Mouse (Mus musculus): ENCODE measurements around the gene Tuba8.
A peak's percentile ranks its signal among the peaks of the same experiment; 100 is the strongest.

Gene Tuba8

DNA sequence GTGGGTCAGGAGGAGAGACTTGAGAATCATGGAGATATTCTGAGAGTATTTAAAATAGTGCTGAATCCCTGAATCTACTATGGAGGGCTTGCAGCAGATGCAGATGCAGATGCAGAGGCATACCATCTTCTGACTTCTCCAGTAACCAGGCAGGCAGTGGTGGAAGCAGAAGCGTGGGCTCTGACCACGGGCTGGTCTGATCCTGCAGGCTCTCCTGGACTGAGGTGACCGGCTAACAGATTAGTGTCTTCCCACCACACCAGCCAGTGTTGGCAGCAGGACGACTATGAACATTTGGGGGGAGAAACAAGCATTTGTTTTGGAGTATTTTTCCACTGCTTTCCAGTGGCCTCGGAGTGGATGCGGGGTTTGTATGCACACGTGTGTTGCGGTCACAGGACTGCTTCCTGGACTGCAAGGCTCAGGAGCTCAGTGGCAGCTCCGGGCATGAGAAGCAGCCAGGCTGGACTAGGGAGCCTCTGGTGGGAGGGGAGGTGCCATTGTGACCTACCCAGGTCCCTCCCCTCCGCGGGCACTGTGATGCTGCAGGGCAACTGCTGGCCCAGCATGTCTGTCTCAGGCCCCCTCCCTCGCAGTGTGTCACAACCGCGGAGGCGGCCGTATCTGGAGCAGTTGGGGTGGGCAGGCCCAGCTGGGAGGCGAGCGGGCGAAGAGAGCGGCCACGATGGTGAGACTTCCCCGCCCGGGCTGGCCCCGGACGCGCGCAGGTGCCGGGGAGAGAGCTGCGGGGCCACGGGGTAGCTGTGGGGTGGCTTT lies at the start of gene Tuba8:
Gene Tuba8, plus strand, starts transcription at position 548 of the 777 bp plus-strand sequence.
- peak; percentile 42 to 58 for DNase-seq

DNA sequence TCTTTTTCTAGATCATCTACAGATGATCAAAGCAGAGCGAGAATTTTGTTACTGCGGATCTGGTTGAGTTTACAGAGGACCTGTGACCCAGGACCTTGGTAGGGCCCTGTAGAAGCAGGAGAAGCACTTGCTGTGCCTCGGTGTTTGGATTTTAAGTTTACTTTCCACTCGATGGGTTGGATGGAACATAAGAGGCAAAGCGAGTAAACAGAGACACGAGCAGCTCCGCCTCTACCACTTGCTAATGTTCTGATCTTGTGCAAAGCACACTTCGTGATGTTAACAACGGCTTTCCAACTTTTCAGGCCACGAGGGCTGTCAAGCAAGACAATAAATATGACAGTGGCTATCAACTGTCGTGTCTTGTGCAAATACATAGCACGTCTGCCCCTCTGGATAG lies 47.9 kb upstream of the Tuba8 start:
- DNase-seq = no peak

DNA sequence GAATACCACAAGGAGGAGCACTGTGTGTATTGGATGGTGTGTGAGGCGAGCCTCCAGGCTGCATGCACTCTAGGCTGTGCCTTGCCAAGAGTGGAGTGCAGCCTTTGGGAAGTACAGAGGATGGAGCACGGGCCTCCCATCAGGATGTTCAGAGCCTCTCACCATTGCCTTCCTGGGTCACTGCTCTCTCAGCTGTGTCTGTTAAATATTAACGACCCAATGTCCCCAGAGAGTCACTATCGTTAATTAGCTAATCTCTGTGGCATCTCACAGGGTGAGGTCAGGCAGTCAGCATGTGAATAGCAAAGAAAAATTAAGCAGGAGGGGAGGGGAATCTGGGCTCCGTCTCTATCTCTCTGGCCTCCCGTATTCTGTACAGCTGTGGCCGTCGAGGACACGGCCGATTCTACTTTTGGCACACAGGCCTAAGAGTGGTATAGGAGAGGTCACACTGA lies 44.4 kb upstream of the Tuba8 start:
- DNase-seq = no peak

DNA sequence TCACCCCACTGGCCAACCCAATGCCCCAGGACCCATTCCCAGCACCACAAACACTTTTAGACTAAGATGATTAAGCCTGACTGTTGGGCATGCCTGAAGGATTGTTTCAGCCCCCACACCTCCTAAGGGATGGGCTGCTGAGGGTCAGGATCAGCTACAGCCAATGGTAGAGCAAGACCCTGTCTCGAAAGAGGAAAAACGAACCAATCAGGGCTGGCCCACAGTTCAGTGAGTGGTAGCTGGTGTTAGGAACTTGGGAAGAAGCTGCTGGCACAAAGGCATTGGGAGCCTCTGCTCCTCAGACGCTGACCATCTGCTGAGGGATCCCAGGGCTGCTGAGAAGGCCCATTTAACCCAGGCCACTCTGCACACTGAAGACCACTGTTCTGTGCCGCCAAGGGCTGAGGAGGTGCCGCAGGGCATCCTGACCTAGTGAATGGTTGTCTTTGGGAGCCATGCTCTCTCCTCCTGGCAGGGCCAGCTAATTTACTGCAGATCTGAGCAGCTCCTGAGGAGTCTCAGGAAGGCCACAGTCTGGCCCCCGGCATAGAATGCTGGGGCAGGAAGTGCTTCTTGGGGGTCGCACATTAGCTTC lies 43.0 kb upstream of the Tuba8 start:
- DNase-seq = no peak

DNA sequence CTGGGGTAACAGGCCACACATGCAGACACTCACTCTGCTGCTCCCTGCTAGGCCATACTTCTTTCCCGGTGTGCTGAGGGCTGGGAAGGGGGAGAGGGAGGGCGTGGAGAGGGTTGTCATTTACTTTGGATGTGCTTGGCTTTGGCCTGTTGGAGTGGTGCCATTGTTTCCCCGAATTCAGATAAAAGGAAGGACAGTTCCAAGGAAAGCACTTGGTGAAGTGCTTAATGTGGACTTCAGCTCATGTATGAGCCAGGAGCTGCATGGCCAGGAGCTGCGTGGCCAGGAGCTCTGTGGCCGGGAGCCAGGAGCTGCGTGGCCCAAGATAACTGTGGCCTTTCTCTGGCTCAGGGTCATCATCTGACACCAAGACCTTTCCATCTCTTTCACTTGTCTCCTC lies 39.4 kb upstream of the Tuba8 start:
- no peak for DNase-seq

DNA sequence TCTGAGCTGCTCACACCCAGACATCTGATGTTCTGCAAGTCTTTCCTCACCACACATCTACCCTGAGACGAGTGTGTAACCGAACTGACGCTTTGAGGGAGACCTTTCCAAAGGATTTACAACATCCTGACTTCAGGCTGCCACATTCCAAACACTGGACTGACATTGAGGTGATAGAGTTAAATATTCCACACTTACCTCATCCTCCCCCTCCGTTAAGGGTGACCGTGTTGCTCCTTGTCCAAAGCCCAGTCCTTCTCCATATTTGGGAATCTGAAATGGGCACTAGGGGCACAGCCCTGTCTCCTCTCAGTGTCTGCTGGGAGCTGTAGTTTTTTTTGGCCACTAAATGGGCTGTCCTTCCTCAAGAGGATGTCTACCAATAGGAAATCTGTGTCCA lies 37.0 kb upstream of the Tuba8 start:
- no peak for DNase-seq

DNA sequence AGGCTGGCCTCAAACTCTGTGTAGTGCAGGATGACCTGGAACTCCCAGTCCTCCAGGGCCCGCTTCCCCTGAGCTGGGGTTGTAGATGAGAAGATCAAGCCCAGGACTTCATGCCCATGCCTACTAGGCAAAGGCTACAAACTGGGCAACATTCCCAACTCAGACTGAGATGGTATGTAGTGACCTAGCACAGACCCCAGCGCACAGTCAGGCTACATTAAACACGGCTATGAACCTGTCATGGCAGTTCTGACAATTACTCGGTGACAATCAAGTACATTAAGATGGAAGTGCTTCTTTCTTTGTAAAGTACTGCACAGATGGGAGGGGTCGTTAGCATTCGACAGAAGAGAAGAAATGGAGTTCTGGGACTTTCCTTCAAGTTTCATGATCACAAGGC lies 35.7 kb upstream of the Tuba8 start:
- no peak for DNase-seq

DNA sequence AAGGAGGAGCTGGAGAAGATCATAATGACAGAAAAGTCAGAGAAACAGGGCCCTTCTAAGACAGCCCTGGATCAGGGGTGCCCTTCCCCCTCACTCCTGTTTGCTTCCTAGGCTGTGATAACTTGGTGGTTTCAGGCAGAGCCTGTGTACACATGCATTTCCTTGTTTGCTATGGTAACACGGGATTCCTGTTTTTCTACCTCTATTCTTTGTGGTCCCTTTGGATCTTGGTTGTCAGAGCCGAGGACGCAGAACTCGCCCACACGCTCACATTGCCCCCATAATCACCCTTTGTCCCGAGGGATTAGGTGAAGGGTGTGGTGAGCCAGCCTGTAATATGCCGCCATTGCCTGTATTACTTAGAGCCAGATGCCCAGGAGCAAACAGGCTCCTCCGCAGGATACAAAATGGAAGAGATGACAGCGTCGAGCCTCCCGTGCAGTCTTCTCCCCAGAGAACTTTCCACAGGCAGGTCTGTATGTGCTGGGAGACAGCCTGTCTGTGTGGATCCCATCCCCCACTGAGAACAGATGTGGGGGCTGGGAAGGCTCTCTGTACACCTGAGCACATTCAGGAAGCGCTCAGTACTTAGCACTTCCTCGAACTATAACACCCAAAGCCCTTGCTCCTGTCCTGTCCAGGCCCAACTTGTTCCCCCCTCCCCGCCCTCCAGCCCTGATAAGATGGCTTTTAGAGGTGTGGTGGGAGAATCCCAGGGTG lies 34.3 kb upstream of the Tuba8 start:
- no peak for DNase-seq

DNA sequence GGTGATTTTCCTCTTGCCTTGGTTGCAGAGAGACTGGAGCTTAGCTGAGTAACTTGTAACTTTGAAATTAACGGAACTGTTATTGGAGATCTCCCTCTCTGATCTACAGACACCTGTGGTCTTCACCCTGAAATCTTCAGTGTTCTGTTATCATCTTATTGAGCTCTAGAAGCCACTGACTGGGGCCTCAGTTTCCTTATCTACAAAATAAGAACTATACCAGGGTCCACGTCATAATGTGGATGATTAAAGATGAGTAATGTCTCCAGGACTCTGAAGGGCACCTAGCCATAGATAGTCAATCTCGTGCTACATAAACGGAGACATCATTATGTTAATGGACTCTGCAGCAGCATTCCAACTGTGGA lies 33.8 kb upstream of the Tuba8 start:
- DNase-seq = no peak

DNA sequence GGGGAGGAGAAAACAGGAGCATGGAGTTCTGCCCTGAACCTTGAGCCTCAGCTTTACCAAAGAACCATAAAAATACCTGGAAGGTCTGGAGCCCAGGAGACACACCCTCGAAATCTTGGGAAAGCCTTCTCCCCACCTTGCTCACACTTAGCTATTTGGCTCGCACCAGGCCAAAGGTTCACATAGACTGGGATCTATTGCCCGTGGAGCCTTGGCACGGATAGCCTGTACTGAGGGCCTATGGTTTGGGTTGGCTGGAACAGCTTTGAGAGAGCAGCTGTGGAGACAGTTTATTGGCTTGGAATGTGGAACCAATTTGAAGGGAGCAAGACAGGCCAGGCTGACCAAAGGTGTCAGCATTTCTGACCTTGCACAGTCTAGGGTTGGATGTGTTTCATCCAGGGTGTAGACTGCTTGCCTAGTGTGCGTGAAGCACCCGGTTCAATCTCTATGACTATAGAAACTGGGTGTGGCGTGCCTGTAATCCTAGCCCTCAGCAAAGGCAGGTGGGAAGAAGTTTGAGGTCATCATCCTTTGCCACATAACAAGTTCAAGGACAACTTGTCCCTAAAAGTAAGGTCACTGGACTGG lies 33.3 kb upstream of the Tuba8 start:
- no peak for DNase-seq

DNA sequence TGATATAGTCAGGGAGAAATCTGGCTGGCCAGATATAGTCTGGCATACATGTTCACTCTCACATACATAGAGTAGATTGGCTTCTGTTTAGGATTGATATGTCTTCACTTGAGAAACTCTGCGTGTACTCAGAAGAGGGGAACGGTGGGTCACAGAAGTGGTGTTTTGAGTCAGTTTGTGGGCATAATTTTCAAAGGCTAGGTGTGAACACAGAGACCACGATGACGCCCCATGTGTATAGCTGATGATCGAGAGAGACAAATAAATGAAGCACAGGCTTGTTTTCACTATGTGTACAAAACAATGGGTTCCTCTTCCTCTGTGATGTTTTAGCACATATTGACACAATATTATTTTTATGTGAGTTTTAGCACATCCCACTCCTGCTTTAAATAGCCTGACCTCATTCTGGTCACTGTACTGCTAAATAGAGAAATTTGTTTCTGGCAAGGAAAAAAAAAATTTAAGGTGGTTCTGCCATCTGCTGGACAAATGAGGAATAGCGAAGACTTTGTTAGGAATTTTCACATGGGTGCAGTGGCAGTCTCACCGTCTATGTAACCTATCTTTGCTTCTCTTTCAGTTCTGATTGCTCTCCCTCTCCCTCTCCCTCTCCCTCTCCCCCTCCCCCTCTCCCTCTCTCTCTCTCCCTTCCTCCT lies 31.7 kb upstream of the Tuba8 start:
- no peak for DNase-seq

DNA sequence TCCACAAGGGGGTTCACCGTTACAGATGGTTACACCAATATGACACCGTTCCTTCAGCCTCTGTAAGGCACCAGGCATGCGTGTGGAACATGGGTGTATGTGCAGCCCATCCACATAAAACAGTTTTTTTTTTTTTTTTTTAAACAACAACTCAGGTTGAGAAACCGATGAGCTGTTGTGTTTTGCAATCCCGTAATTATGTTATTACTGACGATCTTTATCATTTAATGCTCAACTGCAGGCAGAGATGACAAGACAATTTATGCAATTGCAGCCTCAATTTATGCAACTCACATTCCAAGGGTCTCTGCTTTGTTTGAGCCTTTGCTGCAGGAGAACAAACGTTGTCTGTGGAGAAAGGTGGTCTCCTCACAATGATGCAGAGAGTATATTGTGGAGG lies 30.6 kb upstream of the Tuba8 start:
- no peak for DNase-seq

DNA sequence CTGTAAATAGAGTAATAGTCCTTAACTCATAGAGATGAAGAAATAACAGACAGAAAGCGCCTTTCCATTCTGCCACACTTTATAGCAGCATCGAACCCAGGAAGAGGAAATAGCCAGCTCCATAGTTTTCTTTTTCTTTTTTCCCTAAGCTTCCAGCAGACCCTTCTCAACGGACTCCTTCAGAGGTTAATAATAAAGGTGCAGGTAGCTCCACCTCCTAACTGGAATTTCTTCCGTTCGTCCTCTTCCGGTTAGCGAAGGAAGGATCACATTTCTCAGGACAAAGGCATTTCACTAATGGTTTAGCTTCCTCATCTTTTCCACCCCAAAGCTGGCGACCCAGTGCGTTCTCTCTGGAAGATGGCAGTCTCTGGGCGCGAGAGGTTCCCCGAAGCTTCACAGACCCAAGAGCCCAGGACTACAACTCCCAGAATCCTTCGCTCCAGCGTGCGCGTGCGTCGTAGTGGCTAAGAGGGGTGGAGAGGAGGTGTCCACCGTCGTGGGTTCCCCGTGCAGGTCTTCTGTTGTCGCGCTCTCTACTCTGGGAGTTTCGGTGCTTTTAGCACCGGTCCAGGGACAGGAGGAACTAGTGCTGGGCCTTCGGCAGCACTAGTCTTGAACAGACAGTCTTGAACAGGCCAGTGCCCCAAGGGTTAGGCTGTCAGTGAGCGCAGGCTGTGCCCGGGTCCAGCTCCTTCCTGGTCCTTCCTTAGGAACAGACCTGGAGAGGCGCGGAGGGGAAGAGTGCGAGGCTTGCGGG lies 26.9 kb upstream of the Tuba8 start, which contains the start of gene Pex26:
Gene Pex26, plus strand, starts transcription at position 254 of the 760 bp plus-strand sequence.
- peak; percentile 89 to 92 for DNase-seq

DNA sequence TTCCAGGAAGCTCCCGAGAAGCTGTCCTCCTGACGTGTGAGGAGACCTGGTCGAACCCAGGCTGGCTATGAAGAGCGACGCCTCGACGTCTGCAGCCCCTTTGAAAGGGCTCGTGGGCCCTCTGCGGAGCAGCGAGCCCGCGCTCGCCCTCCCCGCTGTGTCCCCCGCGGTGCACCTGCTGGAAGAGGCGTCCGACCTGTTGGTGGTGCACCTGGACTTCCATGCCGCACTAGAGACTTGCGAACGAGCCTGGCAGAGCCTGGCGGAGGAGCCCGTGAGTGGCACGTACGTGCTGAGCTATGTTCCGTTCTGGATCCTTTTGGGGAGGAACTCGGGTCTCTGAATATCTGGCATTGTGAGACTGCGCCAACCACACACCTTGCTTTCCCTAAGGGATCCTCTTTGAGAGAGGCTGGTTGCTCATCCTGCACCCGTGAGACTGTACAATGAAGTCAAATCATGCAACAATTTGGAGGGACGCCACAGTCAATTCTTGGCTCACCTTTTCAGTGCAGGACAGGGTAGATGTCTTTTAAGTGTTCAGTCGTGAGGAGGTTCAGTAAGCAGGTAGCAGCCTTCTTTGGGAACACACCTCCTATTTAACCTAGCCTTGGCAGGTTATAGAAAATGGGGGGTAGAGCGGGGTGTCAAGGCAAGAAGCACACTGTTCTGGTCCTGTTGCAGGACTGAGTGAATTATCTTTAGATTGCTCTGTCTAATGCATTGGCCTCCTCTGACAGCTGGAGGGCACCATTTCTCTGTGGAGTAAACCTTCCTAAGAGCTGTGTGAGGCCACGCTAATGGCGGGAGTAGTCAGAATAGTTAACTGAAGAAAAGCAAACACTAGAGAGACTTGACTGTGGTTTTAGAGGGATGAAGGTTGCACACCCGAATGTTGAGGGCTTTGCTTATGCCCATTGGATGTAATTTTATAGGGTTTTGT lies 26.0 kb upstream of the Tuba8 start:
- DNase-seq = peak; percentile 51 to 60

DNA sequence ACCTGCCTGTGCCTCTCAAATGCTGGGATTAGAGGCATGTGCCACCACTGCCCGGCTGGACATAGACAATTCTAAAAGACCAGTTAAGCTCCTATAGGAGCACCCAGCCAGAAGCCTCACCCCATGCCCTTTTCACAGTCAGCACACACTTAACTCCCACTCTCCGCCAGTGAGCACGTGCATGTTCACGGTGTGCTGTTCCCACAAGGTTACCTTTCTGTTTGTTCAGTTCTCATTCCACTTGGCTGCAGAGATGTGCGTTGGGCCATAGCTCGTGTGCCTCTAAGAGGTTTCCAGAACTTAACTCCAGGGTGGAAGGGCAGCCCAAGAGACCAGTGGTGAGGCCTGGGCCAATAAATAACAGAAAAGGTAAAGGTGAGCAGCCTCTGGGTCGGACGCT lies 25.3 kb upstream of the Tuba8 start:
- no peak for DNase-seq

DNA sequence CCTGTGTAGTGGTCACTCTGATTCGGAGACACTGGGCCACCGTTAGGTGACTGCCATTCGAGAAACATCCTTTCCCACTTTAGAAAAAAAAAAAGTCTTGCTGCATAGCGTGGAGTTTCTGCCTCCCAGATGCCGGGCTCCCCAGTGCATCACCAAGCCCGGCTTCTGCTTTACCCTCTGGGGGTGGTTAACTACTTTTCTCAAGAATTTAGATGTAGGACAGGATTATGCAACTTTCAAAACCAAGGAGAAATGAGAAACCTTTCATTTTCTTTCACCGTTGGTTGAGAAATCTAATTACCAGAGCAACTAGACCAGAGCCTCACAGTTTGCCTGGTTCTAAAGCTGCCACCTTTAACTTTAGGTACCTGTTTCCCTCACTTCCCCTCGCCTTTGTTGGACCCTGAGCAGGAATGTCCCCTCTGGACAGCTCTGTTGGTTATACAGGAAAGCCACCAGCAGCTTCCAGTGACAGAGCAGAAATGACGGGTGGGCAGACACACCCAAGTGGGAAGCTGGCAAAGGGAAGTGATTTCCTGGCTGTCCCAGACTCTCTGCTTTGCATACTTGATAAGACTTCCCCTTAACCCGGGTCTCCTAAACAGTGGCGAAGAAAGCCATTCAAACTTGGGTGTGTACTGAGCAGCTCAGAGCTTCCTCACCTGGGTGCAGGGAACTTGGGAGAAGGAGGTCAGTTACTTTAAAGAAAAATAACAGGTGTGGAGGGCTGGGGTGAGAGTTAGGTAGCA lies 19.1 kb upstream of the Tuba8 start:
- DNase-seq = no peak

DNA sequence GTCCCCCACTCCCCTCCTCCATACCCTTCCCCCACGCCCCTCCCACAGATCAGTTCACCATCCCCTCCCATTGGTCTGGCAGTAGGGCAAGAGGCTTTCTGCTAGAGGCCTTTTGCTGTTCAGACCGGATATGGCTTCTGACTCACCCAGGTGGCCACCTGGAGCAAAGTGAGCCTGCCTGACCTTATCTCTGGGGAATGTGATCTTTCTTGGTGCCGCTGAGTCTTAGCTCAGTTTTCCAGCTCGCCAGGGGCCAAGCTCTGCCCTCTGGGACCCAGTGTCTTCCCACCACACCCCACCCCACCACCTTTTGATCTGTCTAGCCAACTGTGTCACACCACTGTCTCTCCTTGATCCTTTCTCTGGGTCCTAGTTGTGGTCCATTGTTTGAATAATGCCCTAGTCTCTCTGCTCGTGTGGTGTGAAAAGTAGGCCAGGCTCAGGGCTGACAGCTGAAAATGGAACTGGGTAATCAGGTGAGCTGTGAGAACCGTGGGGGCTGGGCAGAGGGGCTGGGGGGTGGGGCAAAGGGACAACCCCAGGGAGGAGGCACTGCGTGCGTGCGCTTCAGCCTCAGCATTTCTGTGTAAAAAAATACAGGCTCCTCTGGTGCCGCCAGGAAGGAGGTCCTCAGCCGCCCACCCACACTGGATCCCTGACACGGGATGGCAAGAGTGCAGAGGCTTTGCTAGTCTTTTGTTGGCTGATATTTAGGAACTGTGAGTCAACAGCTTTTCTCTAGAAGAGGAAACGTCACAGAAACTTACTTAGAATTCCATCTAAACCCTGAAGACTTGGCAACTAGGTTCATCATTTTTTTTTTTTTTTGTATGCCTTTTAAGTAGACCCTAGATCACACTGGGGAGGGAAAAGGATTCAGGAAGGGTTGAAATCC lies 16.2 kb upstream of the Tuba8 start:
- DNase-seq = no peak

DNA sequence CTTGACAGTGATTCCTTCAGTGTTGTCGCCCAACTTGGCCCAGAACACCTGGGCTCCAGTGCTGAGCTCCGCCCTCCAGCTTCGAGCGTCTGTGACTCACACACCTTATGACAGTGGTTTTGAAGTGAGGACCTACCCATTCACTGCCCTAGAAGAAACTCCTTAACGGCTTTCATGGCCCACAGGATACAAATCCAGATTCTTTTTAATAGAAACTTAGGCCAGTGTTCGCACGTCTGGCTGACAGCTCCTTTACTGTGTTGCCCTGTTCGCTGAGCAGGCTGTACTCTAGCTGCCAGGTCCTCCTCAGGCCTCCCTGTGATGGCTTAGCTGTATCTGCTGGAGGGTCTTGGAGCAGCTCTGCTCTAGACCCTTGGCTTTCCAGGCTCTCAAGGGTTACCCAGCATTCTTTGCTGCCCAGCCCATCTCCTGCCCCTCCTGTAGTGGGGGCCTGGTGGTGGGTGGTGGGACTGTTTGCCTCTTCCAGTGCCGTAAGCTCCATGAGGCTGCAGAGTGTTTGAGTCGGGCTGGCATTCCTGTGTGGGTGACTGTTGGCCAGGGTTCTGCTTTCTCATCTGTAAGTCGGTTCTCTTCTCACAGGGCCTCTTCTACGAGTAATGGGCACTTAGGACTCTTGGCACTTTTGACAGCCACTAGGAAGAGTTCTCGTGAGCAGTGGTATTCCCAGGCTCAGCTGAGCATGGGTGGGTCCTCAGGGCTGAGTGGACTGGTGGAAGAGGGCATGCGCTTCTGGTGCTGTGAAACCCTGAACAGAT lies 15.4 kb upstream of the Tuba8 start:
- no peak for DNase-seq

Data from thymus, adult 18-20 months (tissue).